Mouse (Mus musculus) hindbrain, embryonic 11.5 days (tissue): ENCODE results near the gene L3mbtl2. TPM values are rescaled to one million over a fixed set of nuclear protein-coding genes. Genes with fewer than 3 reads are reported as not detected.
"Not testable (repeated sequence)": the region's sequence is repeated elsewhere in the genome, so short reads cannot be mapped to it uniquely, and the experiment has no call there.

Experiments
- ATAC-seq: fragments of 200-750 bp; cut with Nextera tagmentation; 2 replicates; pipeline ENCODE4 v1.8.0; 2017; ENCODE audit warnings: mild to moderate bottlenecking, moderate TSS enrichment, moderate library complexity; ENCODE audit not compliant: low FRiP score
- DNase-seq: peaks from one replicate; pipeline ENCODE4 v3.0.0-alpha.2; 2015; ENCODE audit warnings: low spot score
- H3K27ac ChIP-seq: fragments of 300-500 bp; sonication (generic); 2 replicates; pipeline ENCODE4 v1.5.1; 2014; ENCODE audit warnings: mild to moderate bottlenecking, low read depth, low read length
- H3K27me3 ChIP-seq: fragments of 300-500 bp; sonication (generic); 2 replicates; pipeline ENCODE4 v1.6.1; 2014; ENCODE audit warnings: mild to moderate bottlenecking, low read length, moderate library complexity, mixed read lengths; ENCODE audit not compliant: control insufficient read depth, insufficient read depth
- H3K36me3 ChIP-seq: fragments of 300-500 bp; sonication (generic); 2 replicates; pipeline ENCODE4 v1.6.1; 2014; ENCODE audit warnings: mild to moderate bottlenecking, low read length, moderate library complexity, mixed read lengths; ENCODE audit not compliant: control insufficient read depth, insufficient read depth
- H3K4me1 ChIP-seq: fragments of 300-500 bp; sonication (generic); replicated peaks from 2 replicates; pipeline ENCODE4 v1.6.1; 2014; ENCODE audit warnings: low read length, mixed read lengths; ENCODE audit not compliant: control insufficient read depth, insufficient read depth
- H3K4me2 ChIP-seq: fragments of 300-500 bp; sonication (generic); replicated peaks from 2 replicates; pipeline ENCODE4 v1.6.1; 2014; ENCODE audit warnings: mild to moderate bottlenecking, low read depth, low read length
- H3K4me3 ChIP-seq: fragments of 300-500 bp; sonication (generic); 2 replicates; pipeline ENCODE4 v1.5.1; 2014; ENCODE audit warnings: low read depth, low read length
- H3K9ac ChIP-seq: fragments of 300-500 bp; sonication (generic); 2 replicates; pipeline ENCODE4 v1.6.1; 2014; ENCODE audit warnings: low read depth, low read length
- H3K9me3 ChIP-seq: fragments of 300-500 bp; sonication (generic); 2 replicates; pipeline ENCODE4 v1.6.1; 2016; ENCODE audit warnings: low read length; ENCODE audit not compliant: control insufficient read depth
- WGBS: fragments of 180-500 bp; shearing (Covaris S2); extraction: QIAGEN DNeasy Blood & Tissue Kit; methylation state at CpG from one replicate; pipeline ENCODE4 v1.1.7; 2014; 5-methylcytosine and 5-hydroxymethylcytosine counted together
- polyA plus RNA-seq: library from polyadenylated mRNA; unstranded; fragments of >200 nt; fragmentation: Nextera tagmentation; extraction: Ambion mirVana; gene quantifications from 2 replicates; pipeline ENCODE4 v1.2.1, GENCODE M21; 2014

L3mbtl2 gene
- polyA plus RNA-seq, 1 experiment from 2014 or later: 26.7 TPM

DNA sequence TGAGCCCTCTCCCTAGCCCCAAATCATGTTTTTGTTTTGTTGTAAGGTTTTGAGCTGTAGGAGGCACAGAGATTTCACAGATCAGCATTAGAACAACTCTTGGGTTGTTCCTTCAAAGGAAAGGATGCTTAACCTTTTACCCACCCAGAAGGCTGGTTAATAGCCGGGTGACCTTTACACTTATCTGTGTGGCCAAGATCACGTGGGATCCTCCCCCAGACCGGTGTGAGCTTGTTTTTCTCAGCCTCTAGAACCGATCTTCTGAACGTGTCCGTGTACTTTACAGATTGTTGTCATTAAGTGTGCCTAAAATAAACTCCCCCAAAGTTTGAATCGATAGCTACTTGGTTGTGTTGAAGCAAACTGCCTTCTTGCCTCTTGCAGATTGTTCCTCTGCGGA, 36.9 kb downstream of the L3mbtl2 start:
- H3K9me3 ChIP-seq: no peaks in the 10 kb centered on the region
- H3K4me2 ChIP-seq: no peak overlapping the region
- H3K27ac ChIP-seq: no peak overlapping the region
- H3K4me1 ChIP-seq: no peaks in the 10 kb centered on the region
- ATAC-seq (no peak), DNase-seq (no peak)
- H3K36me3 ChIP-seq: peaks cover 8% of the 10 kb centered on the region; the same call in 1 of the 2 replicates
- H3K9ac ChIP-seq: no peak overlapping the region
- WGBS: 85% methylated on average over 8 of the region's 8 CpGs
- no peak overlapping the region for H3K4me3 ChIP-seq
- 0 out of 2 replicates have a peak, but pooled peaks cover 2% of the 10 kb centered on the region for H3K27me3 ChIP-seq

GRCm38 (mm10) chr15:81701350-81701749, 37.7 kb downstream of the L3mbtl2 start:
- not testable (repeated sequence) for DNase-seq, H3K4me1 ChIP-seq, H3K4me3 ChIP-seq, H3K27me3 ChIP-seq, H3K9ac ChIP-seq, H3K27ac ChIP-seq, H3K9me3 ChIP-seq, ATAC-seq, H3K4me2 ChIP-seq
- peaks cover 13% of the 10 kb centered on the region; the same call in 1 of the 2 replicates for H3K36me3 ChIP-seq
- WGBS: 81% methylated on average over 4 of the region's 4 CpGs

GRCm38 (mm10) chr15:81702306-81703093, 38.8 kb downstream of the L3mbtl2 start:
- Histone ChIP-seq H3K4me3 (no peak overlapping the region), H3K9me3 (no peaks in the 10 kb centered on the region), H3K27ac (no peak overlapping the region), H3K9ac (no peak overlapping the region), H3K4me2 (no peak overlapping the region), H3K27me3 (no peaks in the 10 kb centered on the region), H3K36me3 (peaks cover 17% of the 10 kb centered on the region; the same call in 1 of the 2 replicates), H3K4me1 (no peaks in the 10 kb centered on the region)
- ATAC-seq (no peak), DNase-seq (no peak)
- WGBS: 90% methylated on average over 13 of the region's 13 CpGs

DNA sequence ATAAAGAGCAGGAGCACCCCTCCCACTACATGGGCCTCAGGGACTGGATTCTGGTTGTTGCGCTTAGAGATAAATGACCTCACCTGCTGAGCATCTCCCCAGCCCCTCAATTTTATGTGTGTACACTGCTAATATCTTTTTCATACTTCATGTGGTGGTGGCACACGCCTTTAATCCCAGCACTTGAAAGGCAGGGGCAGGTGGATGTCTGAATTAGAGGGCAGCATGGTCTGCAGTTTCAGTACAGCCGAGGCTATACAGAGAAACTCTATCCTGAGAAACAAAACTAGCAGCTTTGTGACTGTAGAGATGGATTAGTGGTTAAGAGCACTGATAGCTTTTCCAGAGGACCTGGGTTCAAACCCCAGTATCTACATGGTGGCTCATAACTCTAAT, 39.4 kb downstream of the L3mbtl2 start:
- H3K4me1 ChIP-seq: no peaks in the 10 kb centered on the region
- no peaks in the 10 kb centered on the region for H3K27me3 ChIP-seq
- no peak overlapping the region for H3K9ac ChIP-seq
- WGBS: 92% methylated on average over 3 of the region's 3 CpGs
- ATAC-seq (no peak), DNase-seq (no peak)
- H3K36me3 ChIP-seq: peaks cover 19% of the 10 kb centered on the region
- no peaks in the 10 kb centered on the region for H3K9me3 ChIP-seq
- H3K4me2 ChIP-seq: no peak overlapping the region
- H3K4me3 ChIP-seq: no peak overlapping the region
- no peak overlapping the region for H3K27ac ChIP-seq

GRCm38 (mm10) chr15:81708991-81709390, 45.3 kb downstream of the L3mbtl2 start:
- DNase-seq (no peak), ATAC-seq (no peak)
- Histone ChIP-seq H3K27me3 (no peaks in the 10 kb centered on the region), H3K9me3 (no peaks in the 10 kb centered on the region), H3K27ac (no peak overlapping the region), H3K4me2 (no peak overlapping the region), H3K9ac (no peak overlapping the region), H3K4me1 (no peaks in the 10 kb centered on the region), H3K4me3 (no peak overlapping the region), H3K36me3 (peaks cover 41% of the 10 kb centered on the region)
- 89% methylated on average over 11 of the region's 11 CpGs for WGBS

DNA sequence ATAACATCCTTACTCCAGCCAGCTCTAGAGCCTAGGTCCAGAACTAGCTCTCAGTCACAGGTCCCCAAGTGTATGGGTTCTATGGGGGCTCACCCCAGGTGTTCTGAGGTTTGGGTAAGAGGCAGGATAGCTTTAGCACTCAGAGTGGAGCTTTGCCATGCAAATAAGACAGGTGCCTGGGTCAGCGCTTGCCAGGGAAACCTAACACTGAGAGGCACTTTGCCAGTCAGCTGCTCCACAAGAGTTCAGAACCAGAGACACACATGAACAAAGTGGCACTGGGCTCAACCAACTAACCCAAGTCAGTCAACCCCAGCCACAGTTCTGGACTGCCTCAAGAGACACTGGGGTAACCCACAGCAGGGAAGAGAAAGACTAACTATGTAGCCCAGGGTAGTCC, 46.0 kb downstream of the L3mbtl2 start:
- no peak overlapping the region for H3K27ac ChIP-seq
- H3K9ac ChIP-seq: no peak overlapping the region
- WGBS: 92% methylated on average over 1 of the region's 1 CpGs
- H3K4me3 ChIP-seq: no peak overlapping the region
- ATAC-seq (no peak), DNase-seq (no peak)
- no peaks in the 10 kb centered on the region for H3K9me3 ChIP-seq
- H3K36me3 ChIP-seq: peaks cover 41% of the 10 kb centered on the region
- H3K4me2 ChIP-seq: no peak overlapping the region
- no peaks in the 10 kb centered on the region for H3K4me1 ChIP-seq
- H3K27me3 ChIP-seq: no peaks in the 10 kb centered on the region

GRCm38 (mm10) chr15:81710801-81711200, 47.1 kb downstream of the L3mbtl2 start:
- Histone ChIP-seq H3K27ac (no peak overlapping the region), H3K9me3 (no peaks in the 10 kb centered on the region), H3K9ac (no peak overlapping the region), H3K4me1 (no peaks in the 10 kb centered on the region), H3K36me3 (peaks cover 33% of the 10 kb centered on the region), H3K27me3 (no peaks in the 10 kb centered on the region), H3K4me2 (no peak overlapping the region), H3K4me3 (no peak overlapping the region)
- no peak for DNase-seq
- 79% methylated on average over 4 of the region's 4 CpGs for WGBS
- no peak for ATAC-seq

DNA sequence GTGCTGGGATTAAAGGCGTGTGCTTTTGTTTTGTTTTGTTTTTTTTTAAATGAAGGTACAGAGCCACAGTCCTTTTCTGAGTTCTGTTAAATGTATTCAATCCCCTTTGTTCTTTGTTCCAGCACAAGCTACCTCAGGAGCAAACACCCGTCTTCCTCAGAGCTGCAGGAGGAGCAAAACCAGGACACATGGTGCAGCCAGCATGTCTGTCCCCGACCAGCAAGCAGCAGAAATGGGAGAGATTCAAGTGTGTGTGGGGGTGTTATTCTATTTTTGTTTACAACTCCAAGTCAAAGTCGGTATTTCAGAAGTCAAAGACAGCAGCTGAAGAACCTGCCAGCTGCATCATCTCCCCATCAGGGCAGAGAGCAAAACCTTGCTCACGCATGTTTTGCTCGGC, 50.1 kb downstream of the L3mbtl2 start:
- Histone ChIP-seq H3K4me2 (no peak overlapping the region), H3K9me3 (no peaks in the 10 kb centered on the region), H3K9ac (no peak overlapping the region), H3K4me1 (no peaks in the 10 kb centered on the region), H3K36me3 (peaks cover 33% of the 10 kb centered on the region), H3K27ac (no peak overlapping the region), H3K27me3 (no peaks in the 10 kb centered on the region), H3K4me3 (no peak overlapping the region)
- no peak for DNase-seq
- WGBS: 87% methylated on average over 6 of the region's 6 CpGs
- no peak for ATAC-seq
